Mouse (Mus musculus) limb, embryonic 15.5 days (tissue): ENCODE measurements around the gene Tmcc1. TPM values are rescaled to one million over a fixed set of nuclear protein-coding genes. Genes with fewer than 3 reads are reported as not detected.
A peak's percentile ranks its signal among the peaks of the same experiment; 100 is the strongest.

Experiments used
- ATAC-seq: fragments of 200-750 bp; cut with Nextera tagmentation; 2 replicates; pipeline ENCODE4 v1.8.0; 2017; ENCODE audit warnings: low read depth, moderate TSS enrichment; ENCODE audit not compliant: insufficient number of reproducible peaks, low FRiP score, low TSS enrichment
- H3K27ac ChIP-seq: fragments of 300-500 bp; sonication (generic); 2 replicates; pipeline ENCODE4 v1.5.1; 2015; ENCODE audit warnings: moderate library complexity, mild to moderate bottlenecking, inconsistent platforms
- H3K27me3 ChIP-seq: fragments of 300-500 bp; sonication (generic); 2 replicates; pipeline ENCODE4 v1.6.1; 2015; ENCODE audit warnings: inconsistent platforms
- H3K36me3 ChIP-seq: fragments of 300-500 bp; sonication (generic); 2 replicates; pipeline ENCODE4 v1.6.1; 2015; ENCODE audit warnings: inconsistent platforms
- H3K4me1 ChIP-seq: fragments of 300-500 bp; sonication (generic); 2 replicates; pipeline ENCODE4 v1.6.1; 2015; ENCODE audit warnings: inconsistent platforms
- H3K4me2 ChIP-seq: fragments of 300-500 bp; sonication (generic); 2 replicates; pipeline ENCODE4 v1.6.1; 2015; ENCODE audit warnings: mild to moderate bottlenecking, inconsistent platforms
- H3K4me3 ChIP-seq: fragments of 300-500 bp; sonication (generic); 2 replicates; pipeline ENCODE4 v1.5.1; 2015; ENCODE audit warnings: mild to moderate bottlenecking, inconsistent platforms
- H3K9ac ChIP-seq: fragments of 300-500 bp; sonication (generic); 2 replicates; pipeline ENCODE4 v1.6.1; 2015; ENCODE audit warnings: inconsistent platforms
- H3K9me3 ChIP-seq: fragments of 300-500 bp; sonication (generic); 2 replicates; pipeline ENCODE4 v1.6.1; 2016; ENCODE audit warnings: inconsistent platforms
- WGBS: fragments of 180-500 bp; shearing (Covaris S2); methylation state at CpG from one replicate; pipeline ENCODE4 v1.1.7; 2015; 5-methylcytosine and 5-hydroxymethylcytosine counted together
- polyA plus RNA-seq: library from polyadenylated mRNA; unstranded; fragments of >200 nt; fragmentation: Nextera tagmentation; extraction: Ambion mirVana; gene quantifications from 2 replicates; pipeline ENCODE4 v1.2.1, GENCODE M21; 2015

The Tmcc1 gene
- polyA plus RNA-seq, 1 experiment from 2014 or later = 12.0 TPM

DNA sequence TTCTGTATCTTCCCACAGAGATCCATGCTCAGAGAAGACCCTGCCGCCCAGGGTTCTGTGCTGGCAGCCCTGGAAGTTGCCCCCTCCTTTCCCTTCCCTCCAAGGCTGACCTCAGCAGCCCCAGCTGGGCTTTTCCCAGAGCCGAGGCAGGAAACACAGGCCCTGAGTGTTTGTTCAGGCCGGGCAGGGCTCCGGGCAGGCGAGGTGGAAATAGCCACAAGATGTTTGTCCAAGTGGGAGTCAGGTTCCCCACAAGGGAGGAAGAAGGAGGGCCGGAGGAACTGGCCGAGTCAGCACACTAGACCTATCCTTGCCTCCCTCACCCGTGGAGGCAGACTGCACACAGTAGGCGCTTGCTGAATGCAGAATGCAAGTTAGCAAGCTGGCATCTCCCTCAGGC, 186.6 kb downstream of the Tmcc1 start:
- no peak overlapping the region for H3K4me2 ChIP-seq
- WGBS = 37% methylated on average over 9 of the region's 9 CpGs
- no peaks in the 10 kb centered on the region for H3K9me3 ChIP-seq
- H3K27ac ChIP-seq = peak overlapping the region; percentile 65
- no peak overlapping the region for H3K4me3 ChIP-seq
- ATAC-seq = no peak
- no peaks in the 10 kb centered on the region for H3K27me3 ChIP-seq
- H3K4me1 ChIP-seq = peaks cover 32% of the 10 kb centered on the region
- H3K9ac ChIP-seq = no peak overlapping the region; the same call in 1 of the 2 replicates
- H3K36me3 ChIP-seq = no peaks in the 10 kb centered on the region

DNA sequence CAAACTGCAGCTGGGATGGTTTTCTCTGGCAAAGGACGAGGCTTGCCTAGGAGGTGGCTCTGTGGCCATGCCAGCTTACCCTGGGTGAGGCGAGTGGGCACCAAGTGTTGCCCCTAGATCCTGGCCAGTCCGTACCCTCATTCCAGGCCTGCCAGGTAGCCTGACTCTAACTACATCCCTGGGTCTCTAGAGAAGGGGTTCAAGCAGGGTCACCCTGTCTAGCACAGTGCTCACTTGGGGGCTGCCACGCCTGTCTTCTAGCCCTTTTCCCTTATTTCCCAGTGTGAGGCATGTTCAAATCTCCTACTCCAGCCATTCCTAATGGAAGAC, 187.4 kb downstream of the Tmcc1 start:
- 88% methylated on average over 4 of the region's 4 CpGs for WGBS

DNA sequence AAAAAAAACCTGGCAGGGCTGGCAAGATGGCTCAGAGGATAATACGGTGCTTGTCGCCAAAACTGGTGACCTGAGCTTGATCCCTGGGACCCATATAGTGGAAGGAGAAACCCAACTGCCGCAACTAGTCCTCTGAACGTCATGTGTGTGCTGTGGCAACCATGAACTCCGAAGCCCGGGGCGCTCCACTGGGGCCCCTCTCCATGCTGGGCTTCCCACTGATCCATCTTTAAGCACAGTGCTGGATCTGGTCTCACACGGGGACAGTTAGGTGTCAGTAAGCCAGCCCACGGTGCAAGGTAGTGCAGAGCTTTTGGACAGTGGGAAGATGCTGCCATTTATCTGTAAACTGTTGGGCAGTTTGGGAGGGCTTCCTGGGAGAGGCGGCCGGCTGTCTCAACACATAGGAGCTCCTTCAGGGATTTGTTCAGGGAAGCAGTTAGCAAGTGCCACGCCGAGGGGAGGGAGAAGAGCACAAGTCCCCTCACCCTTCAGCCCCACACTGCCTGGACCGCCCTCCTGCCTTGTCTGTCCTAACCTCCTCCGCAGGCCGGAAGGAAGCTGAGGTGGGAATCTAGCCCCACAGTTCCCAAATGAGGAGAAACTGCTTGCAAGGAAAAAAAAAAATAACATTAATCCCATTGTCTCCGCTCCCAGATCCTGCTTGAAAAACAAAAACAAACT, 187.9 kb downstream of the Tmcc1 start:
- Histone ChIP-seq H3K27ac (peak overlapping the region; percentile 65; the same call in 1 of the 2 replicates), H3K4me1 (peaks cover 32% of the 10 kb centered on the region)

More for the DNA sequence above, 187.4 kb downstream of the Tmcc1 start:
- Histone ChIP-seq H3K27ac (peak overlapping the region; percentile 65), H3K36me3 (no peaks in the 10 kb centered on the region), H3K9ac (no peak overlapping the region), H3K9me3 (no peaks in the 10 kb centered on the region), H3K4me3 (no peak overlapping the region), H3K27me3 (no peaks in the 10 kb centered on the region), H3K4me1 (peaks cover 32% of the 10 kb centered on the region), H3K4me2 (no peak overlapping the region)
- ATAC-seq = no peak

GRCm38 (mm10) chr6:116004716-116005115, 188.6 kb downstream of the Tmcc1 start:
- ATAC-seq = no peak
- no peak overlapping the region for H3K9ac ChIP-seq
- 73% methylated on average over 6 of the region's 6 CpGs for WGBS
- 0 out of 2 replicates have a peak overlapping the region, but pooled peaks have one; percentile 33 for H3K27ac ChIP-seq
- no peak overlapping the region for H3K4me3 ChIP-seq
- H3K9me3 ChIP-seq = no peaks in the 10 kb centered on the region
- no peaks in the 10 kb centered on the region for H3K36me3 ChIP-seq
- H3K27me3 ChIP-seq = no peaks in the 10 kb centered on the region
- no peak overlapping the region for H3K4me2 ChIP-seq
- H3K4me1 ChIP-seq = peaks cover 32% of the 10 kb centered on the region

More for the DNA sequence above, 187.9 kb downstream of the Tmcc1 start:
- Histone ChIP-seq H3K9me3 (no peaks in the 10 kb centered on the region), H3K4me2 (no peak overlapping the region), H3K4me3 (no peak overlapping the region), H3K36me3 (no peaks in the 10 kb centered on the region), H3K27me3 (no peaks in the 10 kb centered on the region), H3K9ac (no peak overlapping the region)
- no peak for ATAC-seq
- WGBS = 80% methylated on average over 17 of the region's 17 CpGs

GRCm38 (mm10) chr6:116004069-116004468, 189.2 kb downstream of the Tmcc1 start:
- 28% methylated on average over 7 of the region's 7 CpGs for WGBS
- no peak overlapping the region for H3K4me2 ChIP-seq
- no peak for ATAC-seq
- no peak overlapping the region for H3K4me3 ChIP-seq
- H3K27ac ChIP-seq = peak overlapping the region; percentile 51
- no peaks in the 10 kb centered on the region for H3K27me3 ChIP-seq
- H3K4me1 ChIP-seq = peaks cover 34% of the 10 kb centered on the region
- H3K9ac ChIP-seq = 0 out of 2 replicates have a peak overlapping the region, but pooled peaks have one; percentile 4
- no peaks in the 10 kb centered on the region for H3K9me3 ChIP-seq
- no peaks in the 10 kb centered on the region for H3K36me3 ChIP-seq

- Histone ChIP-seq H3K9me3 (no peaks in the 10 kb centered on the region), H3K4me3 (no peak overlapping the region), H3K9ac (no peak overlapping the region), H3K27me3 (no peaks in the 10 kb centered on the region), H3K4me2 (no peak overlapping the region), H3K4me1 (peaks cover 34% of the 10 kb centered on the region), H3K36me3 (no peaks in the 10 kb centered on the region), H3K27ac (peak overlapping the region; percentile 54)
- no peak for ATAC-seq
- WGBS = 64% methylated on average over 5 of the region's 5 CpGs
Measured at GRCm38 (mm10) chr6:116003516-116003915, 189.8 kb downstream of the Tmcc1 start.

- H3K27me3 ChIP-seq = no peaks in the 10 kb centered on the region
- H3K9ac ChIP-seq = no peak overlapping the region
- H3K4me1 ChIP-seq = peaks cover 36% of the 10 kb centered on the region
- H3K4me2 ChIP-seq = no peak overlapping the region
- H3K9me3 ChIP-seq = no peaks in the 10 kb centered on the region
- H3K36me3 ChIP-seq = no peaks in the 10 kb centered on the region
- H3K4me3 ChIP-seq = no peak overlapping the region
- no peak for ATAC-seq
- H3K27ac ChIP-seq = no peak overlapping the region
- WGBS = 69% methylated on average over 12 of the region's 12 CpGs
Measured at GRCm38 (mm10) chr6:116002311-116003104, 190.8 kb downstream of the Tmcc1 start.

- no peak overlapping the region for H3K27ac ChIP-seq
- H3K4me2 ChIP-seq = no peak overlapping the region
- H3K9ac ChIP-seq = no peak overlapping the region
- peaks cover 35% of the 10 kb centered on the region for H3K4me1 ChIP-seq
- 70% methylated on average over 5 of the region's 5 CpGs for WGBS
- no peaks in the 10 kb centered on the region for H3K27me3 ChIP-seq
- H3K9me3 ChIP-seq = no peaks in the 10 kb centered on the region
- H3K36me3 ChIP-seq = no peaks in the 10 kb centered on the region
- H3K4me3 ChIP-seq = no peak overlapping the region
- no peak for ATAC-seq
Measured at GRCm38 (mm10) chr6:116000851-116001250, 192.4 kb downstream of the Tmcc1 start.

GRCm38 (mm10) chr6:115999227-115999626, 194.1 kb downstream of the Tmcc1 start:
- Histone ChIP-seq H3K27ac (no peak overlapping the region), H3K27me3 (peaks cover 3% of the 10 kb centered on the region), H3K9me3 (no peaks in the 10 kb centered on the region), H3K4me3 (no peak overlapping the region), H3K4me1 (peaks cover 36% of the 10 kb centered on the region), H3K9ac (no peak overlapping the region), H3K4me2 (no peak overlapping the region), H3K36me3 (no peaks in the 10 kb centered on the region)
- no peak for ATAC-seq
- WGBS = 87% methylated on average over 2 of the region's 2 CpGs

- Histone ChIP-seq H3K27ac (no peak overlapping the region), H3K4me1 (peaks cover 36% of the 10 kb centered on the region), H3K4me3 (no peak overlapping the region), H3K36me3 (no peaks in the 10 kb centered on the region), H3K27me3 (peaks cover 8% of the 10 kb centered on the region), H3K9ac (no peak overlapping the region), H3K4me2 (no peak overlapping the region), H3K9me3 (no peaks in the 10 kb centered on the region)
- no peak for ATAC-seq
- 83% methylated on average over 7 of the region's 7 CpGs for WGBS
Measured at GRCm38 (mm10) chr6:115998758-115999157, 194.5 kb downstream of the Tmcc1 start.

GRCm38 (mm10) chr6:115997726-115998311, 195.5 kb downstream of the Tmcc1 start:
- H3K27ac ChIP-seq = peak overlapping the region; percentile 61
- peaks cover 17% of the 10 kb centered on the region for H3K27me3 ChIP-seq
- no peaks in the 10 kb centered on the region for H3K9me3 ChIP-seq
- H3K4me1 ChIP-seq = peaks cover 42% of the 10 kb centered on the region
- 14% methylated on average over 3 of the region's 3 CpGs for WGBS
- H3K9ac ChIP-seq = no peak overlapping the region
- no peaks in the 10 kb centered on the region for H3K36me3 ChIP-seq
- no peak for ATAC-seq
- no peak overlapping the region for H3K4me2 ChIP-seq
- no peak overlapping the region for H3K4me3 ChIP-seq
